Mouse (Mus musculus) neural tube, embryonic 14.5 days (tissue): ENCODE results near the gene Mtfp1. TPM values are rescaled to one million over a fixed set of nuclear protein-coding genes. Genes with fewer than 3 reads are reported as not detected.
A peak's percentile ranks its signal among the peaks of the same experiment; 100 is the strongest.
"Not testable (repeated sequence)": the region's sequence is repeated elsewhere in the genome, so short reads cannot be mapped to it uniquely, and the experiment has no call there.

Source experiments
- ATAC-seq: fragments of 200-750 bp; cut with Nextera tagmentation; 2 replicates; pipeline ENCODE4 v1.8.0; 2017; ENCODE audit warnings: low read depth, mild to moderate bottlenecking, moderate TSS enrichment, moderate library complexity
- H3K27ac ChIP-seq: fragments of 300-500 bp; sonication (generic); 2 replicates; pipeline ENCODE4 v1.5.1; 2014; ENCODE audit warnings: low read depth, mild to moderate bottlenecking, control low read depth, low read length, moderate library complexity, mixed read lengths
- H3K27me3 ChIP-seq: fragments of 300-500 bp; sonication (generic); 2 replicates; pipeline ENCODE4 v1.6.1; 2014; ENCODE audit warnings: low read length; ENCODE audit not compliant: control insufficient read depth, insufficient read depth
- H3K36me3 ChIP-seq: fragments of 300-500 bp; sonication (generic); 2 replicates; pipeline ENCODE4 v1.6.1; 2014; ENCODE audit warnings: low read length, mixed read lengths; ENCODE audit not compliant: control insufficient read depth, insufficient read depth
- H3K4me1 ChIP-seq: fragments of 300-500 bp; sonication (generic); 2 replicates; pipeline ENCODE4 v1.6.1; 2014; ENCODE audit warnings: low read length; ENCODE audit not compliant: control insufficient read depth, insufficient read depth
- H3K4me2 ChIP-seq: fragments of 300-500 bp; sonication (generic); 2 replicates; pipeline ENCODE4 v1.6.1; 2014; ENCODE audit warnings: mild to moderate bottlenecking, low read depth, low read length, control low read depth
- H3K4me3 ChIP-seq: fragments of 300-500 bp; sonication (generic); 2 replicates; pipeline ENCODE4 v1.5.1; 2014; ENCODE audit warnings: low read depth, low read length, control low read depth, mixed read lengths
- H3K9ac ChIP-seq: fragments of 300-500 bp; sonication (generic); replicated peaks from 2 replicates; pipeline ENCODE4 v1.6.1; 2014; ENCODE audit warnings: low read depth, mild to moderate bottlenecking, control low read depth, low read length, mixed read lengths
- H3K9me3 ChIP-seq: fragments of 300-500 bp; sonication (generic); 2 replicates; pipeline ENCODE4 v1.6.1; 2016; ENCODE audit warnings: low read length; ENCODE audit not compliant: control insufficient read depth
- WGBS: fragments of 180-500 bp; shearing (Covaris S2); extraction: QIAGEN DNeasy Blood & Tissue Kit; methylation state at CpG from one replicate; pipeline ENCODE4 v1.1.7; 2014; 5-methylcytosine and 5-hydroxymethylcytosine counted together
- polyA plus RNA-seq: library from polyadenylated mRNA; unstranded; fragments of >200 nt; fragmentation: Nextera tagmentation; extraction: Ambion mirVana; gene quantifications from 2 replicates; pipeline ENCODE4 v1.2.1, GENCODE M21; 2014

Mtfp1 gene
- polyA plus RNA-seq, 1 experiment from 2014 or later, result 12.3 TPM

GRCm38 (mm10) chr11:4128461-4128860, 33.2 kb upstream of the Mtfp1 start:
- WGBS, result 95% methylated on average over 4 of the region's 4 CpGs
- not testable (repeated sequence) for H3K27ac ChIP-seq, H3K9me3 ChIP-seq, H3K36me3 ChIP-seq, H3K4me2 ChIP-seq, H3K9ac ChIP-seq, H3K4me1 ChIP-seq, H3K4me3 ChIP-seq, ATAC-seq, H3K27me3 ChIP-seq

DNA sequence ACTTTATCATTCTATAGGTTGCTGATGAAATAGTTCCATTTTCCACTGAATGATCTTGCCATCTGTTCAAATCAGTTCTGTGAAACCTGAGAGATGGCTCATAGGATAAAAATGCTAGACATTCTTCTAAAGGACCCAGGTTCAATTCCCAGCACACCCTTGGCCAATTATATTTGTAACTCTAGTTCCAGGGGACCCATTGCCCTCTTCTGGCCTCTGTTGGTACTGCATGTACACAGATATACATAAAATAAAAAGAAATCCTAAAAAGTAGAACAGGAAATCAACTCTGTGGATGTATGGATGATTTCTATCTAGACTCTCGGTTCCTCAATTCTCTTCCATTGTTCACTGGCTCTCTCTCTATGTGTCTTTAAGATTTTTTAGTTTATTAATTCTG, 31.8 kb upstream of the Mtfp1 start:
- Histone ChIP-seq H3K9me3 (no peaks in the 10 kb centered on the region), H3K36me3 (no peaks in the 10 kb centered on the region)
- 86% methylated on average over 1 of the region's 1 CpGs for WGBS

DNA sequence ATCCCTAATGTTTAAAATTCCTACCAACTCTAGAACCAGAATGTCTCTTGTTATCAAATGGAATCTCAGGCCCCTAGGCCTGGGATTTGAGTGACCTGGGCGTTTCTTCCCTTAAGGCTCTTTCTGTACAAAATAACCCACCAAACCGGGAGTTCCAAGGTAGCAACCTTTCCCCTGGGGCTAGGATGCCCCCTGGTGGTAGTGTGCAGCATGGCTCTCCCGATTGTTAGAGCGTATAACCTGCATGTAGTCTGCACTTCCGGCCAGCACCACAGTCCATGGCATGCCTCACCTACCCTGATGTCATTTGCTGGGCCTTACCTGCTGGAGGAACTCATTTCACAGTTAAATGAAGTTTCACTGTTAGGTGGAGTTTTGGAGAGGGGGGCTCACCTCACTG, 28.7 kb upstream of the Mtfp1 start:
- Histone ChIP-seq H3K4me2 (no peak overlapping the region), H3K9me3 (no peaks in the 10 kb centered on the region)
- no peak for ATAC-seq

More for the DNA sequence above, 31.8 kb upstream of the Mtfp1 start:
- no peak for ATAC-seq
- Histone ChIP-seq H3K27me3 (no peaks in the 10 kb centered on the region), H3K4me2 (no peak overlapping the region), H3K4me3 (no peak overlapping the region), H3K4me1 (no peaks in the 10 kb centered on the region), H3K9ac (no peak overlapping the region), H3K27ac (no peak overlapping the region)

GRCm38 (mm10) chr11:4122742-4123579, 27.7 kb upstream of the Mtfp1 start, which contains the start of gene Sec14l2:
Gene Sec14l2 (minus strand): TSS chr11:4123415.
- ATAC-seq, result no peak
- no peaks in the 10 kb centered on the region for H3K27me3 ChIP-seq
- WGBS, result 86% methylated on average over 10 of the region's 10 CpGs

More for the DNA sequence above, 28.7 kb upstream of the Mtfp1 start:
- Histone ChIP-seq H3K27me3 (no peaks in the 10 kb centered on the region), H3K4me3 (no peak overlapping the region), H3K4me1 (no peaks in the 10 kb centered on the region), H3K27ac (no peak overlapping the region), H3K9ac (no peak overlapping the region), H3K36me3 (no peaks in the 10 kb centered on the region)
- 62% methylated on average over 5 of the region's 5 CpGs for WGBS

GRCm38 (mm10) chr11:4122226-4122625, 27.0 kb upstream of the Mtfp1 start:
- Histone ChIP-seq H3K9me3 (no peaks in the 10 kb centered on the region), H3K4me2 (no peak overlapping the region), H3K4me1 (peaks cover 2% of the 10 kb centered on the region; the same call in 1 of the 2 replicates), H3K9ac (no peak overlapping the region), H3K36me3 (no peaks in the 10 kb centered on the region), H3K27ac (no peak overlapping the region), H3K4me3 (no peak overlapping the region), H3K27me3 (no peaks in the 10 kb centered on the region)
- 80% methylated on average over 5 of the region's 5 CpGs for WGBS
- ATAC-seq, result no peak

More at GRCm38 (mm10) chr11:4122742-4123579, 27.7 kb upstream of the Mtfp1 start, which contains the start of gene Sec14l2:
- Histone ChIP-seq H3K9ac (no peak within 1 kb of the TSS), H3K9me3 (no peaks in the 10 kb centered on the region), H3K36me3 (no peaks in the 10 kb centered on the region), H3K4me3 (no peak within 1 kb of the TSS), H3K27ac (no peak within 1 kb of the TSS), H3K4me1 (no peaks in the 10 kb centered on the region), H3K4me2 (no peak within 1 kb of the TSS)

DNA sequence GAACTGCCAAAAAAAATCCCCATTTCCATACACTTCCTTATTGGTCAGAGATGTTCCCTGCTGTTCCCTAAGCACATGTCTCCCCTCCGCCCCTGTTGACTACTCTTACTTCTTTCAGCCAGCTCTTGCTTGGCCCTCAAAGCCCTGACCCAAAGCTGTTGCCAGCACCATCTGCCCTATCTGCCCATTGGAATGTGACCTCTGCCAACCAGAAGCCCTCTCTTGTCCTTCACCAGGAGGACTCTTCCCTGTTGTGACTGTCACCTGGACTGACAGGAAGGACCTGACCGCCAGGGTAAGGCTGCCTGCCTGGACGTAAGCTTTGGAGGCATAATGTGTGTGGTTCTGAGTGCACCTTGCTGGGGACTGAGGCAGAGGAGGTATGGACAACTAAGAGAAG, 26.4 kb upstream of the Mtfp1 start:
- H3K27ac ChIP-seq, result no peak overlapping the region
- H3K9me3 ChIP-seq, result no peaks in the 10 kb centered on the region
- H3K36me3 ChIP-seq, result no peaks in the 10 kb centered on the region
- H3K4me3 ChIP-seq, result no peak overlapping the region
- WGBS, result 75% methylated on average over 3 of the region's 3 CpGs
- no peak overlapping the region for H3K9ac ChIP-seq
- peaks cover 5% of the 10 kb centered on the region; the same call in 1 of the 2 replicates for H3K4me1 ChIP-seq
- H3K4me2 ChIP-seq, result no peak overlapping the region
- no peaks in the 10 kb centered on the region for H3K27me3 ChIP-seq
- no peak for ATAC-seq

GRCm38 (mm10) chr11:4119635-4120034, 24.4 kb upstream of the Mtfp1 start:
- no peaks in the 10 kb centered on the region for H3K36me3 ChIP-seq
- no peak for ATAC-seq
- no peaks in the 10 kb centered on the region for H3K27me3 ChIP-seq
- H3K27ac ChIP-seq, result no peak overlapping the region
- no peak overlapping the region for H3K4me3 ChIP-seq
- peaks cover 6% of the 10 kb centered on the region; the same call in 1 of the 2 replicates for H3K4me1 ChIP-seq
- no peak overlapping the region for H3K9ac ChIP-seq
- 77% methylated on average over 5 of the region's 5 CpGs for WGBS
- H3K9me3 ChIP-seq, result no peaks in the 10 kb centered on the region
- no peak overlapping the region for H3K4me2 ChIP-seq

DNA sequence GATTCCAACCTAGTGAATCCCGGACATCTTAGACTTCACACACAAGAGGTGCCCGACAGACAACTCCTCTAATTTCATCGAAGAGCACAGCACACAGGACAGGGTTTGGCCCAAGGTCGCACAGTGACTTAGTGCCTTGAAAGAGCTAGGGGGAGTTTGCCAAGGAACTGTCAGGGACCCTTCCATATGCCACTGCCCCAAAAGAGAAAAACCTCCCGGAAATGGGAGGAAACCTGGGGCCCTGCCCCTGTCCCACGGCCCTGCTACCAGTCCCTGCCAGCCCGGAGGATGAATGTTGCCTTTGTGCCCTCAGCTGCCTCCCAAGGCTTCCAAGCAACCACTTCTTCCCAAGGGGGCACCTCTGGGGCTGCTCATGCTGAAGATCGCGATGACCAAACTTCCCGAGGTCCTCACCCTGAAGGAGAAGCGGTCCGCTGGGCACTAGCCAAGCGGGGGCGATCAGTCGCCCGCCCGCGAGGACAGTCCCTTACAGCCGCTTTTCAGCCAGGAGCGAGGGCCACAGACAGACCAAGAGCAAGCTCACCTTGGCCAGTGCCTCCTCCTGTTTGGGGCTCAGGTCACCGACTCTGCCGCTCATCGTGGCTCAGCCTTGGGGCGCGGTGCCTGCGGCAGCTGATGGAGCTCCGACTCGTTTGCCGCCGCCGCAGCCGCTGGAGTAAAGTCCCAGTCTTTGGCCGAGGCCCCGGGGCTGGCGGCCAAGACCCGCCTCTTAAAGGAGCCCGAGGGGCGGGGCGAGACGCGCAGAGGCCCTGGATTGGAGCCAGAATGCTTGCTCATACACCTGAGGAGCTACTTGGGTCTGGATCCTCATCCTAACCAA, 23.1 kb upstream of the Mtfp1 start:
- WGBS, result 3% methylated on average over 41 of the region's 41 CpGs
- ATAC-seq, result peak; percentile 62
- Histone ChIP-seq H3K27ac (peak overlapping the region; percentile 30; the same call in 1 of the 2 replicates), H3K36me3 (no peaks in the 10 kb centered on the region), H3K4me1 (peaks cover 6% of the 10 kb centered on the region; the same call in 1 of the 2 replicates), H3K4me3 (peak overlapping the region; percentile 60), H3K27me3 (no peaks in the 10 kb centered on the region), H3K9ac (peak overlapping the region; percentile 68), H3K4me2 (peak overlapping the region; percentile 88), H3K9me3 (no peaks in the 10 kb centered on the region)
